Mouse (Mus musculus): ENCODE results near the gene Calhm1.
A peak's percentile ranks its signal among the peaks of the same experiment; 100 is the strongest.

Gene Calhm1

DNA sequence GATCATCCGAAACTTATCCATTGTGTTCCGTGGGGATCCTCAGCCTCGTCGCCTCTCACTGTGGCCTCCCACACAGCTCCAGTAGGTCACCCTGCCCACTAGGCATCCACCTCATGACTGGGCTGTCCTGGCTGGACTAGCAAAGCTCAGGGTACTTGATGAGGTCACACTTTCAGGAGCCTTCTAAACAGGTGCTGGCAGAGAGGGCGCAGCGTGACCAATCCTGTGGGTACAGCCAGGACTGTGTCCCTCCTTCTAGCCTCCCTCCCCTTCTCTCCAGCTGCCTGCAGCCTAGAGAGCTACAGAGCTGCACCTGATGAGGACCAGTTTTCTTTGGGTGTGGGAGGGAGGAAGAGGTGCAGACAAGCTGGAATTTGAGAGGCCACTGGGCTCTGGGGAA, at the start of gene Calhm1:
Calhm1 (minus strand) TSS at position 101 of the 400 bp plus-strand sequence.
- DNase-seq (ENCODE audit: low spot score), result no peak

DNA sequence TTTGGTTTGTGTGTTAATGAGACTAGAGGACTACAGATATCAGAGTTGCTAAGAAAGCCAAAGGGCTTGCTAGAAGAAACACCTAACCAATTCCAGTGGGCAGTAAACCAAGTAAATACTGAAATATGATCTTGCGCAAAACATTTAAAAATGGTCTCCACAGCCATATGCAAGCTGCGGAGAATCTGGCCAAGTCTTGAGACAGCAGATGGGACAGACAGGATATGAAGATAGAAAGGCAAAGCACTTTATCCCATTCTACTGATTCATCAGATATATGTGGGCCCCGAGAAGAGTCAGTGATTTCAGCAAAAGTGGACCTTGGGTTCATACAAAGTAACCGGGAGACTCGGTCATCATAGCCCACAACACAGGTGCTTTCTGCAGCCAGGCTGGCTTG, 48.1 kb upstream of the Calhm1 start:
- no peak for DNase-seq (ENCODE audit: low spot score)

DNA sequence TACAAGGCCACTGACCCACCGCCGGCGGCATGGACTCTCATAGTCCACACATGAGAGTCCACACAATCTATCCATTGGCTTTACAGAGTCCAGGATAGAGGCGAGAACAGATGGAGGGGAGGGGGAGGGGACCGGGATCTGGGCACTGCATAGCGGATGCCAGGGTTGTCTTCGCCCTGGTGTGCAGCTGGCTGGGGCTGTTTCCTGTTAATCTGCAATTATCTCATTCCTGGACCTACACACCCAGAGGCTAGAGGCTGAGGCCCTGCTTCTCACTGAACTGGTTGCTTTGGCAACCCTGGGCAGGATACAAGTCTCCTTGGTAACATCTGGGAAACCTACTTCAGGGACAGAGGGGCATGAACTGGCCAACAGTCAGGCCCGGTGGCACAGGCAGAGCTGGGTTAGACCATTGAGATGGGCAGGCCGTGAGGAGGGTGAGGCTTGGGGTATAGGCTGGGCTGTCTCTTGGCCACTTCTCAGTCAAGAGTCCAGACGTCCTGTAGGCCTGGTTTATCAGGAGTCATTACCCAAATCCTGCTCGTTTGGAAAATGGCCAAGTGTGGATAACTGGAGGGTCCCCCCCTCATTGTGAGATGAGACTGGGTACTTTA, 44.6 kb upstream of the Calhm1 start:
- DNase-seq (ENCODE audit: low spot score), result no peak

DNA sequence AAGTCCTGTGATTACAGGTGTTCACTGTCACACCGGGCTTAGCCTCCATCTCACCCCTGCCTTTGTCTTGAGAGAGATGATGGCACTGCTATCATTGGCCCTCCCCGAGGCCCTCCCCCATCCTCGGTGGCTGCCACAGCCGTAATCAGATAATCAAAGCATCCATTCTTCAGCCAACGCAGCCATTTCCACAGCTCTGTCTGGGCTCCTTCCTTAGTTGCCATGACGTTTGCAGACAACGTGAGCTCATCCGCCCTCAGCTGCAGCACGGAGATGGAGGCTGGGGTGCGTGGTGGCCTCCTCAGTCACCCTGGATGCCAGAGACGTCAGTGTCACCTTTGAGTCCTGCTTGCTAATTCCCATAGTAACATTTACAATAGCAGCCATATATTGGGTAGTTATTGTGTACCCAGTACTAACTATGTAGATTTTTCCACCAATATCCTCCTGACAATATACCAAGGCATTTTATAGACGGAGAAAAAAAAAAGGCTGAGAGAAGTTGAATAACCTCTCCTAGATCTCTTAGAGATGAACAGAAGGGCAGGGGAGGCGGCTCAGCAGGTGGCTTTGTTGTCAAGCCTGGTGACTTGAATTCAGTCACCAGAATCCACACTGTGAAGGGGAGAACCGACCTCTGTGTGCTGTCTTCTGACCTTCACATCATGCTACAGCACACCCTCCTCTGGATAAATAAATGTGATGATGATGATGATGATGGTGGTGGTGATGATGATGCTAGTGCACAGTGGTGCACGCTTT, 42.6 kb upstream of the Calhm1 start:
- DNase-seq (ENCODE audit: low spot score), result no peak

DNA sequence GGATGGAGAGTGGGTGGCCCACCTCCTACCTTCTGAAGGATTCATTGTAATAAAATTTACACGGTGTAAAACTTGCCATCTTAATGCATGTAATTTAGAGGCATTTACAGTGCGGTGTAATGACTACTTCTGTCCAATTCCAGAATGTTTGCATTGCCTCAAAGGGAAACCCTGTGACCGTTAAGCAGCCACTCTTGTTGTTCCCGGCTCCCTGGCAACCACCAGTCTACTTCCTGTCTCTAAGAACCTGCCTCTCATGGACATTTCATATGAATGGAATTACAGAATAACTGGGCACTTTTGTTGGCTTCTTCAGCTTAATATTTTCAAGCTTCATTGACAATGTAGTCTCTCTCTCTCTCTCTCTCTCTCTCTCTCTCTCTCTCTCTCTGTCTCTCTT, 40.7 kb upstream of the Calhm1 start:
- no peak for DNase-seq (ENCODE audit: low spot score)

DNA sequence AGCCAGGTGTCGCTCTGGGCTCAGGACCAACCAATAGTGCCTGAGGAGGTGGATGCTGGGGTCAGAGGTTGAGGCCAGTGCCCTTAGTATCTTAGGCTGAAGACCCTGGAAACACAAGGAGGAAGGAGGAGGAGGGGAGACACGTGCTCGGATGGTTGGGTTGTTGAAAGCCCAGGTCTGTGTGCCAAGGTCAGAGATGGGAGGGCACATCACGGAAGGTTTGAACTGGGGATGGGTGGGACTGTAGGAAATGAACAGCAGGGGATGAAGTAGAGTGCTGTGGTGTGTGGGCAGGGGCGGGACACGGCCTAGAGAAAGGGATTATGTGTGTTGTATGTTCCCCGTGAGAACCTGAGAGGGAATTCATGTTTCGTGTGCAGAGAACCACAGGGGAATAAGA, 40.2 kb upstream of the Calhm1 start:
- no peak for DNase-seq (ENCODE audit: low spot score)

DNA sequence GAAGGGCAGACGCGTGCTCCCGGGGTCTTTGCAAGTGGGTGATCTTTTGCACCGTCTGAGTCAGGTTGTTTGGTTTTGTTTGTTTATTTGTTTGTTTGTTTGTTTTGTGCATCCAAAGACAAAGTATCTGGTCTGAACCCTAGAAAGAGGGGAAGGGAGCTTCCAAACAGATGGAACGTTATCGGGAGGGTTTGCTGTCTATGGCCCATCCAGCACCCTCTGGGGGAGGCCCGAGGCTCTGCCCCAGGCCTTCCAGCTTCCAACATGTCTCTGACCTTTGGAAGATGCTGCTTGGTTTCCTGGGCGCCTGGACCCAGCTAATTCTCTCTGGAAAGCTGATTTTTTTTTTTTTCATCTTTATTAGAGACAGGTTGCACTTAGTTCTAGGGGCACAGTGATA, 36.0 kb upstream of the Calhm1 start:
- DNase-seq (ENCODE audit: low spot score), result no peak

DNA sequence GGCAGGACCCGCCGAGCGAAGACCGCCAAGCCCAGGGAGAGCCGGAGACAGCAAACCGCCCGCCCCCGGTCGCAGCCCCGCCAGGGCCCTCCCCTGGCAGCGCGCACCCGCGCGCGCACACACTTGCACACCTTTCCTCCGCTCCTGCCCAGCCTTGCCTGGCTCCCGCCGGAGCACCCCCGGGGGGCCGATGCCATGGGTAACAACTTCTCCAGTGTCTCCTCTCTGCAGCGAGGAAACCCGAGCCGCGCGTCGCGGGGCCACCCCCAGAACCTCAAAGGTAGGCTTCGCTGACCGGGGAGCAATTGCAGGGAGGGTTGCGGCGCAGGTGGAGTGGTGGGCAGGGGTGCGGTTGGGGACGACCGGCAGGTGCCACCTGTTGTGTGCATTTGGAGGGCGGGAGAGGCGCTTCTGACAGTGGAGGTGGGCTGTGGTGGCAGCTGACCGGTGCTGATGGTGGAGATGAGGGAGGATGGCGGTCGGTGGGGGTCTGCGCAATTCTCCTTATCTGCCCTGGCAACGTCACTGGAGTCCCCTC, 35.3 kb upstream of the Calhm1 start:
- no peak for DNase-seq (ENCODE audit: low spot score)

DNA sequence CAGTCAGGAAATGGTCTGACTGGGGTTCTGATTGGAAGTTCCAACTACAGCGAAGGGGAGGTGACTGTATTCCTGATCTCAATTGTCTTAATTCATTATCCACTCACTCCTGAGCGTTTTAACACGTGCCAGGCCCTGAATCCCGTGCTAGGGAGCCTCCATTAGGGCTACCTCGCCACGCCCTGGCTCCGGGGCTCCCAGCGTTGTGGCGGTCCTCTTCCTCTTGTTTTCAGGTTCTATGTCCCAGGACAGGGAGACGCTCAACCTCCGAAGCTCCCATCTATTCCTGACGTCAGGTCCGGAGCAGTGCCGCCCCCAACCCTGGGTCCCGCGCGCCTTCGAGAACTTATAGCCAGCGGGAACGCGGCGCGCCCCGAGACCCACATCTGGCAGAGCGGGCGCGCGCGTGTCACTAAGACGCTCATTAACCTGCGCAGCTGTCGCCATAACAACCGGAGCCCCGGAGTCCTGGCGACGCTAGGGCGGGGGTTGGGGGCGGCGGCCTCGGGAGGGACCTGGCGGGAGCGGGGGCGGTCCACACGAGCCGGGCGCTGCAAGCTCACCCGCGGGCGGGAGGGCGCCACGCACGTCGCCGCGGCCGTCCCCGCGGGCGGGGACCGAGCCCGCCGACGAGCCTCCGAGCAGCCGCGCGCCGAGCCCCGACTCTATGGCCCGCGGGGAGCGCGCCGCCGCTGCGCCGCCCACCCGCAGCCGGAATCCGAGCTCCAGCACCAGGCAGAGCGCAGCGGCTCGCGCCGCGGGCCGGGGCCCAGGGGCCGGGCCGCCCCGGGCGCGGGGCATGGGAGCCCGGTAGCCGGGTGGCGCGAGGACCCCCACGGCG, 34.6 kb upstream of the Calhm1 start, which contains the start of gene Neurl1a:
Neurl1a (plus strand) TSS at position 390 of the 841 bp plus-strand sequence.
- DNase-seq (ENCODE audit: low spot score), result peak; percentile 42

DNA sequence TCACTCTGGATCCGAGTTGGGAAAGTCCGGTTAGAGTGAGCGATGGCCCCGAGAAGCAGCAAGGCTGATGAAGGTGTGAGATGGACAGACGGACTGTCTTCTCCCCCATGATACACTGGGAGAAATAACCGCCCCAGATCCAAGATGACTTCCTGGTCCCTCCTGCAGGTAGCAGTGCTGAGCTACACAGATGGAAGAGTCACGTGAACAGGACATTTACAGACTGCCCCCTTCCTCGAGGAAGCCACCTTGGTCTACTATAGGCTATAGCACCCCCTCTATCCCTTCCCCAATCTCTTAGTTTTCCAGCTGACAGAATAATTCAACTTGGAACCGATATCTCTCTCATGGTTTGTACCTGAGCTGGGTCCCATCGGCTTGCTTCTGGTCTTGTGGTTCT, 33.9 kb upstream of the Calhm1 start:
- DNase-seq (ENCODE audit: low spot score), result no peak

DNA sequence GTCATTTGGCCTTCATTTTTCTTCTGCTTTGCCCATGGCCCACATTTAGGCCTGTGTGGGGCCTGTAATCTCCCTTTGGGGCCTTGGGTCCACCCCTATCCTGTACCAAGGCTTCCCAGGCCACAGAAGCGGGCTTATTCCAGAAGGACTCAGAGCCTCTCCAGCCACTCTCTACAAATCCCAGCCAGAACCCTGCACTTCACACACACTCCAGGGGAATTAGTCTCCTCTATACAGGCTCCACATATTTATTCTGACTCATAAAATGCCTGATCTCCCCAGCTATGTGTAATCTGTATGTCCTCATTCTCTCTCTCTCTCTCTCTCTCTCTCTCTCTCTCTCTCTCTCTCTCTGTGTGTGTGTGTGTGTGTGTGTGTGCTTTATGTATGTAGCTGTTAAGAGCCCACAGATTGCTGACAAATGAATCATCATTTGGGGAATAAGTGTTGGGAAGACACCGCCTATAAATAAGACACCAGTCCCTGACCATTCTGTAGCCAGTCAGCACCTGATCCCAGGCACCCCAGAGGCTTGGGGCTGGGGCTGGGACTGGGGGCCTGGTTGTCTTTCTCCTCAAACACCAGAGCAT, 33.0 kb upstream of the Calhm1 start:
- DNase-seq (ENCODE audit: low spot score), result no peak

DNA sequence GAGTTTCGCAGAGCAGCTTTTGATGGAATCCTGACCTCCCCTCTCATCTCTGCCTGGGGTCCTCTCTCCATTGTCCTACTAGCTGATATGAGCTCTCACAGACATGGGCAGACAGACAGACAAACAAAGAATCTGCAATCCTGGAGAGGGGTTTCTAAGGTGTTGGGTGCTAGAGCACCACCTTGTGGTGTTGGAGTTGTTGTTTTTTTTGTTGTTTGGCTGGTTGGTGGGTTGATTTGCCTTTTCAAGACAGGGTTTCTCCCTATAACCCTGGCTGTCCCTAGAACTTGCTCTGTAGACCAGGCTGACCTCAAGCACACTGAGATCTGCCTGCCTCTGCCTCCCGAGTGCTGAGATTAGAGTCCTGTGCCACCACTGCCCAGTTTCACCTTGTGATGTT, 31.4 kb upstream of the Calhm1 start:
- DNase-seq (ENCODE audit: low spot score), result no peak

DNA sequence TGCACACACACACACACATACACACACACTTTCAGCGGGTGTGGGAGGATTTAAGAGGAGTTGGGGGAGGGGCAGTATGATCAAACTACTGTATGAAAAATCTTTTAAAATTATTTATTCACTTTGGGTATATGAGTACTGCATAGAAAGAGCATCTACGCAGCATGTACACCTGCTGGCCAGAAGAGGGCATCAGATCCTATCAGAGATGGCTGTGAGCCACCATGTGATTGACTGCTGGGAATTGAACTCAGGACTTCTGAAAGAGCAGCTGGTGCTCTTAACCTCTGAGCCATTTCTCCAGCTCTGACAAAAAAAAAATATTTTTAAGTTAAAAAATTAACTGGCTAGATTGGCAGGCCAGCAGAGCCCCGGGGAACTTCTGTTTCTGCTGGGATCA, 30.5 kb upstream of the Calhm1 start:
- DNase-seq (ENCODE audit: low spot score), result no peak

DNA sequence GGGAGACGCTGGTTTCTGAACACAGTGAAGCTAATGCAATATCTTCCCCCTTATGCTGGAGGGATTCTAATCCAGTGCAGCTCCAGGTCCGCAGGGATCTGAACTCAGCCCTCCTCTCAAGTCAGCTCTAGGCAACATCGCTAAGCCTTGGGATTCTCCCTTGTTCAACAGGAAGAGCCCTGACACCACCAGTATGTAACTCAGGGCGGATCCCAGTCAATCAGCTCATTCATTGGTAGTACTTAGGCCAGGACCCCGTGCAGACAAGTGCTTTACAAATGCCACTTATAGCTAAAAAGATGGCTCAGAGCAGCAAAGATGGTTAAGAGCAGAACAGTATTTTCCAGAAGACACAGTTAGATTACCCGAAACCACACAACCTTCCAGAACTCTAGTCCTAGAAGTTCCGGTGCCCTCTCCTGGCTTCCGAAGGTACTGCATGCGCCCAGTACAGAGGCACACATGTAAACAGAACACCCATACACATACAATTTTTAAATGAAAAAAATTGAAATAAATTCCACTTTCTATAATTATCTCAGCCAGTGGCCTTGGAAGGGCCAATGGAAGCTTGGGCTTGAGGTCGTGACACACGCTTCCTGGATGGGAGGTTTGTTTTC, 24.8 kb upstream of the Calhm1 start:
- peak; percentile 75 for DNase-seq (ENCODE audit: low spot score)

DNA sequence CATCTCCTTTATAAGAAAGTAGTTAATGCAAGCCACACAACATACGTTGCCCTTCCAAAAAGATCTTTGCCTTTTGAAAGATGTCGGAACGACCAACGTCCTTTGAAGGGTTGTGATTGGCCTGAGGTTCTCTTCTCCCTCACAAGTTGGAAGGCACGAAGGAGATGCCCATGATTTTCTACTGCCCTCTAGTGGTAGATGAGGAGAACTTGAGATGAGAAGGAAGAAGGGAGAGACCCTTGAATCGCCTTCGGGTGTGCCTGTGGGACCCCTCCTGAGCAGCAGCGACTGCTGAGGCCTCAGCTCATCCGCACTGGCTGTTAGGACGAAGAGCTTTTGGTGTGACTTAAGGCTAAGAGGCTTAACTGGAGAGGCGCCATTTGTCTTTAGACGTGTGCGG, 24.2 kb upstream of the Calhm1 start:
- DNase-seq (ENCODE audit: low spot score), result no peak

DNA sequence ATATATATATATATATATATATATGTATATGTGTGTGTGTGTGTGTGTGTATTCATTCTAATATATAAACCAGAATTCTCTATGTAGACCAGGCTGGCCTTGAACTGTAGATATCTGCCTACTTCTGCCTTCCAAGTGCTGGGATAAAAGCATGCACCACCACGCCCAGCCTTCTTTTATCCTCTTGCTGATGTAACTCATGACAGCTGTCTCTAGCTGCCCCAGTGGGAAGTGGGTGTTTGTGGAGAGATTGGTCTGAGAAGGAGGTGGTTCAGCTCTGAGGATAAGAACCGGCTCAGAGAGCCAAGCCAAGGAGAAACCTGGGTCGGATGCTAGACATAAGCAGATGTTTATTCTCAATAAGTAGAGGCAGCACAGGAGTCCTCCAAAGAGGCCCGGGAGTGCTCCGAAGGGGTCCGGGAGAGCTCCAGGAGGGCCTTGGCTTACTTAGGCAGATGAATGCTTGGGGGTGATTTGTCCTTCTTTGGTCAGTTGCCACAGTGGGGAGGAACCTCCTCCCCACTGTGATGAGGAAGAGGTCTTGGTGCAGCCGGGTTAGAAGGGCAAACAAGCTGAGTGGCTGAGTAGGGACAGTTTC, 23.7 kb upstream of the Calhm1 start:
- no peak for DNase-seq (ENCODE audit: low spot score)

DNA sequence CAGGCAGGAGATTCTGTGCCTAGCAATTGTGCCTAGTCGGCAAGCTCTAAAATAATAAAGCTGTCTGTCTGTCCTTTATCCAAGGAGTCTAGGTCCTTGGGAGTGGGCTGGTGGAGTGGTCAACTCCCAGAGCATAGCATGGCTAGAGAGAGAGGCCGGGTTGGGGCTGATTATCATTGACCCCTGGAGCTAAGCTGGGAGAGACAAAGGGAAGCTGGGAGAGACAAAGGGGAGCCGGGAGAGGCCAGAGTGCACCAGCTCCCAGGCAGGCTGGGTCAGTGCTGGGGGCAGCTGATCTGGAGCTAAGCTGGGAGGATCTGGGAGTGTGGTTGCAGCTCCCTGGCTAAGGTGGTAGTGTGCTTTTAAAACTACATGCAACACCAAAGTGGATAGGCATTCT, 22.7 kb upstream of the Calhm1 start:
- no peak for DNase-seq (ENCODE audit: low spot score)

DNA sequence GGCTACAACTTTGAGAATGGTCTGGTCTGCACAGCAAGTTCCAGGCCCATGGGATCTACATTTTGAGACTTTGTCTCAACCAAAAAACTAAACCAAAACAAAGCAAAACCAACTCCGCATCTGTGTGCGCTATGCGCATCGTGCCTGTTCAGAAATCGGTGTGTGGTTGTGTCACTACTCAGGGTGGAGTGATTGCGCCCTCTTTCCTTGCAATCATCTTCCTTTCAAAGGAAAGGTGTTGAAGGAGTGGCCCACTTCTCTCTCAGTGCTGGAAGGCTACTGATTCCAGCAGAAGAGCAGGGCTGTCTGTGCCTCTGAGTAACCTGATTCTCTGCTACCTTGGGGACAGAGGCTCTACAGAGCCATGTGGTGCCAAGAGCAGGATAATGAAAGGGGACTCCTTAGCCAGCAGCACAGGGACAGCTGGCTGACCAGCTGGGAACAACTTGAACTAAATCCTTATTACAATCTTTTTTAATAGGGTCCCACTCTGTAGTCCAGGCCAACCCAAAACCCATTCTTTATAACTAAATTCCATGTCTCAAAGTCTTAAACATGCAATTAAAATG, 19.2 kb upstream of the Calhm1 start:
- no peak for DNase-seq (ENCODE audit: low spot score)

DNA sequence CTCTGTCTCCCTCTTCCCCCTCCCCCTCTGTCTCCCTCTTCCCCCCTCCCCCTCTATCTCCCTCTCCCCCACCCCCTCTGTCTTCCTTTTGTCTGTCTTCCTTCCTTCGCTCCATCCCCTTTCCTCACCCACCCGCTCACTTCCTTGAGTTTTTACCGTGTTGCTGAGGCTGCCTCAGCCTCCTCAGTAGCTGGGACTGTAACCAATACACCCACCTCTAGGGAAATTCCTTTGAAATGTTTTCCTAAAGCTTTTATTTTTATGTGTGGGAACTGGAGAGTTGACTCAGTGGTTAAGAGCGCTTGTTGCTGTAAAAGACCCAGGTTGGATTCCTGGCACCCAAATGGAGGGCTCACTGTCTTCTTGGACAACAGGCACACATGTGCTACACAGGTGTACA, 17.6 kb upstream of the Calhm1 start:
- no peak for DNase-seq (ENCODE audit: low spot score)

DNA sequence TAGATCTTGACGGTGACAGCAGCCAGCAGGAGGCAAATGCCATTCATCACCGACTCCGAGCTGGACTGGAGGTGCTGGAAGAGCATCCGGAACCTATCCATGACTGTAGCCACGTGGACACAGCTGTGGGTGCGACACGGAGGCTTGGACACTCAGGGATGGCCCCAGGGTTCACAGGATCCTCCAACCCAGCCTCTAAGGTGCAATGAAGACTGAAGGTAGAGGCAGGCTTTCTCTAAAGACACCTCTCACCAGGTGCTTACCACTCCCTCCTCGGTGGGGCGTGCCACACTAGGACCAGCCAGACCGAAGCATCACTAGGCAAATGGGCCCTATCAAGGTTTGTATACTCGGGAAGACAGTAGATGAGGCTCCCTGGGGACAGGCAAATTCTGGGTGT, 13.6 kb upstream of the Calhm1 start, which contains the start of gene Calhm3:
Calhm3 (minus strand) TSS at position 101 of the 400 bp plus-strand sequence.
- no peak for DNase-seq (ENCODE audit: low spot score)

DNA sequence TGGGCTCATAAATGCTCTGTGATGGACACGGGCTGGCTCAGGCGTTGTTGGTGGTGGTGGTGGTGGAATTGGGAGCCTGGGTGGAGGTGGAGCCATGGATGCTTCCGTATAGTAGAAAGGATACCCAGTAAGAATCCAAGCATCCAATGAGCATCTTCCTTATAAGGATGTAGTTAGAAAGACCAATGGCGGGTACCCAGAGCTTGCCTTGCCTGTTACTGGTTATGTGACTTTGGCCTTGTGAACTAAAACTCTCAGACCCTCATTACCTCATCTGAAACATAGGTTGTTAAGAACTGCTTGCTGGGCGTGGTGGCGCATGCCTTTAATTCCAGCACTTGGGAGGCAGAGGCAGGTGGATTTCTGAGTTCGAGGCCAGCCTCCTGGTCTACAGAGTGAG, 9.7 kb upstream of the Calhm1 start:
- no peak for DNase-seq (ENCODE audit: low spot score)
